Mouse (Mus musculus): ENCODE measurements around the gene Ano2.

Gene Ano2

DNA sequence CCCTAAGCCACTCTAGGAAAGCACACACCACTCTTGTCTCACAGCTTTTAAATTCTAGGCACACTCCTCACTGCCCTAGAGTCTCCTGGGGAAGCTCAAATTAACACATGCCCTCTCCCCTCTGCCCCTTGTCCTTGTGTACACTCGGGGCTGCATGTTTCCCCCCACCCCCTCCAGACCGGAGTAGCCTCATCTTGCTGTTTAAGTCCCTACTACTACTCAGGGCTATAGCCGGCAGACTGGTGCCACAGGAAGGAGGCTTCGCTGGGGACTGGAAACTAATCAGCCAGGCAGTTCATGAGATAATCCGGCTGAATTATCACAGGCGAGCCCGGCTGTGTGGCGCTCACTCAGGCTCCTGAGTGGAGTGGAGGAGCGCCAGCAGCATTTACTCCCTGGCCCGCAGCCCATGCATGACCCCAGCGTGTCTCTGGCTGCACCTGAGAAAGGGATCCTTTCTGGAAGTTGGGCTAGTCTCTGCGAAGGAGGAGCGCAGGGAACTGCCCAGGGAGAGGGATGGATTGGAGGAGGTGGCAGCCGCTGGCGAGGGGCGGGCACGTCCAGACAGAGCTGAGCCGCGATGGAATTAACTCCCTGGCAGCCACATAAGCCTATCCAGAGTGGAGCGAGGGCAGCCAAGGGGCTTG, at the start of gene Ano2:
Ano2 (plus strand) TSS at position 363 of the 647 bp plus-strand sequence.
- ATAC-seq (ENCODE audit: insufficient number of reproducible peaks, low FRiP score, low TSS enrichment), result no peak

DNA sequence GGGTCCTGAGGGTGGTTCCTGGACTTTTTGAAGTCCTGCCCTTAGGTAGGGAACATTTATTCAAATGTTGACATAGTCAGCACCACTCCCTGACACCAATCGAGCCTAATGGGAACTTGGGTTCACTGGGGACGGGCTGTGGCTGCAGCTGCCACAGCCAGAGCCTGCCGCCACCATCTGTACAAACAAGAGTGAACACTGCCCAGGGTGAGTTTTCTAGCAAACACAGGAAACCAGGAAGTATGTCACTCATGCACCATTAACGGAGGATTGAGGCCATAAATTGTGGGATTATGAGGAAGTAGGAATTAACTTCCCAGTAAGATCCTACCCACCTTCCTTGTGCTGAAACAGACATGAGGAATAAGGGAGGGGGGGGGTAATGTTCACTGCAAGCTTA, 49.7 kb upstream of the Ano2 start:
- no peak for ATAC-seq (ENCODE audit: insufficient number of reproducible peaks, low FRiP score, low TSS enrichment)

DNA sequence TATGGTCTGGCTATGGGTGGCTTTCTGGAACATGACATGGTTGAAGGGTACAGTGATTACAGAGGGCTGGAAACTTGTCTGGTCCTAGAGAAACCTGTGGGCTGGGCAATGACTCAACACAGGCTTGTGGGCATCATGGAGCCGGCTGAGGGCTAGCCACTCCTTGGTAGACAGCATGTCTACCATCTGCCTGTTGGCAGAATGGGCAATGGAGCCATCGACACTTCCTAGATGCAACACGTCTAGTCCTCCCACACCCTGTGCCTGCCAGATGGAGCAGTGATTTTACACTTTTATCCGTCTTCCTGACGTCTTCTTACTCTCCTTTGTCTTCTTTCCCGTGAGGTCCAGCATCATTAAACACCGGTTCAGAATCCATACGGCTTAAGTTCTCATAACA, 49.1 kb upstream of the Ano2 start:
- no peak for ATAC-seq (ENCODE audit: insufficient number of reproducible peaks, low FRiP score, low TSS enrichment)

- ATAC-seq (ENCODE audit: insufficient number of reproducible peaks, low FRiP score, low TSS enrichment), result no peak
Measured at GRCm38 (mm10) chr6:125648964-125649363, 41.3 kb upstream of the Ano2 start.

DNA sequence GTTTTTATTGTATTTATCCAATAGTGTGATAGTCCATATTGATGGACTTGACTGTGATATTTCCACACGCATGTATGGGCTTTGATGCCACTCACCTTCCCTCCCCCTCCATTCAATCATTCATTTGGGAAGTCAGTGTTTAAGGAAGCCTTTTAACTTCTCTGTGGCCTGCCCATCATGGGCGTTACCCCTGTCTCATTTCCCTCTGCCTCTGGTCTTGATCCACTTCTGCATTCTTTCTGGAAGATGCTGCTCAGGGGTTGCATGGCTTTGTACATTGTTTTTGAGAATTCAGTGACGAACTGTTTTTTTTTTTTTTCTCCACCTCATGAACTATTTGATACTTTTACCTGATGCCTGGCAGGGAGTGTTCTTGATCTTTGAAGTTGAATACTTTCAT, 38.9 kb upstream of the Ano2 start:
- ATAC-seq (ENCODE audit: insufficient number of reproducible peaks, low FRiP score, low TSS enrichment), result no peak

DNA sequence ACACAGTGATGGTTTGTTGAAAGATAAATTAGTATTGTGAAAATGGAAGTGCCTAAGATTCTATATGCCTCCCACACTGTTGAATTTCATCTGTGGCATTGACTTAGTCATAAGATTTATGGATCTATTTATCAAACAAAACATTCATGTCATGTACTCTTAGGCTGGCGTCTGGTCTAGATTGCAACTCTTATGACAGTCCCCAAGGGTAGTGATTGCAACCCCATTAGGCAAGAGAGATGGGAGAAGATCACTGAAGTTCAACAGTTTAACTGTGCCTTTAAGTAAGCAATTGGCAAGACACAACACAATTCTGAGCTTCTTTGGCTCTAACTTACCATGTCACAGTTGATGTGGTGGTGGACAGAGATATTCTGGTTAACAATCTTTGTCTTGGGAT, 36.8 kb upstream of the Ano2 start:
- no peak for ATAC-seq (ENCODE audit: insufficient number of reproducible peaks, low FRiP score, low TSS enrichment)

DNA sequence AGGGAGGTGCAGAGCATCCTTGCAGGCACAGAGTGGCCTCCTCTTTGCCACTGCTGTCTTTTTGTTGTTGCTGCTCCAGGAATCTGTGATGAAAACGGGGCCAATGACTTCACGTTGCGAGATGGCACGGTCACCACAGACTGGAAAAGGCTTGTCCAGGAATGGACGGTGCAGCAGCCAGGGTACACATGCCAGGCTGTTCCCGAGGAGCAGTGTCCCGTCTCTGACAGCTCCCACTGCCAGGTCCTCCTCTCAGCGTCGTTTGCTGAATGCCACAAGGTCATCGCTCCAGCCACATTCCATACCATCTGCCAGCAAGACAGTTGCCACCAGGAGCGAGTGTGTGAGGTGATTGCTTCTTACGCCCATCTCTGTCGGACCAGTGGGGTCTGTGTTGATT, 33.3 kb upstream of the Ano2 start:
- ATAC-seq (ENCODE audit: insufficient number of reproducible peaks, low FRiP score, low TSS enrichment), result peak; percentile 43; the same call in 1 of the 2 replicates

- ATAC-seq (ENCODE audit: insufficient number of reproducible peaks, low FRiP score, low TSS enrichment), result no peak
Measured at GRCm38 (mm10) chr6:125657966-125658365, 32.3 kb upstream of the Ano2 start.

GRCm38 (mm10) chr6:125661106-125661877, 28.9 kb upstream of the Ano2 start:
- ATAC-seq (ENCODE audit: insufficient number of reproducible peaks, low FRiP score, low TSS enrichment), result 0 out of 2 replicates have a peak, but pooled peaks have one; percentile 4

GRCm38 (mm10) chr6:125663906-125664305, 26.3 kb upstream of the Ano2 start:
- ATAC-seq (ENCODE audit: insufficient number of reproducible peaks, low FRiP score, low TSS enrichment), result no peak

- no peak for ATAC-seq (ENCODE audit: insufficient number of reproducible peaks, low FRiP score, low TSS enrichment)
Measured at GRCm38 (mm10) chr6:125671835-125672234, 18.4 kb upstream of the Ano2 start.

DNA sequence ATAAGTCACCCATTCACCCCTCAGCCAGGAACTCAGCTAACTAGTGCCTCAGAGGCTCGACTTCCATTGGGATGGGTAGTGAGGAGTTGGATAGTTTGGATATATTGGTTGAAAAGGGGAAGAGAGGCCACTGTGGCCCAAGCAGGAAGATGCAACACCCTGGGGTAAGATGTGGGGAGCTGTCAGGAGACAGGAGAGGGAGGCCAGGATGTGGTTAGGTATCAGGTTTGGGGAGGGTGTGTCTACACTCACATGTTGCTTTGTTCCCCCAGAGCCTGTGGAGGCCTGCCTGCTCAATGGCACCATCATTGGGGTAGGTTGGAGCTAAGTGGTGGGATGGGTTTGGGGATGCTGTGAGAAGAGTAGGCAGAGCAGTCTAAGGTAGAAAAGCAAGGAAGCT, 11.7 kb upstream of the Ano2 start:
- no peak for ATAC-seq (ENCODE audit: insufficient number of reproducible peaks, low FRiP score, low TSS enrichment)

- ATAC-seq (ENCODE audit: insufficient number of reproducible peaks, low FRiP score, low TSS enrichment), result no peak
Measured at GRCm38 (mm10) chr6:125680613-125681012, 9.6 kb upstream of the Ano2 start.

- ATAC-seq (ENCODE audit: insufficient number of reproducible peaks, low FRiP score, low TSS enrichment), result no peak
Measured at GRCm38 (mm10) chr6:125685420-125685819, 4.8 kb upstream of the Ano2 start.

DNA sequence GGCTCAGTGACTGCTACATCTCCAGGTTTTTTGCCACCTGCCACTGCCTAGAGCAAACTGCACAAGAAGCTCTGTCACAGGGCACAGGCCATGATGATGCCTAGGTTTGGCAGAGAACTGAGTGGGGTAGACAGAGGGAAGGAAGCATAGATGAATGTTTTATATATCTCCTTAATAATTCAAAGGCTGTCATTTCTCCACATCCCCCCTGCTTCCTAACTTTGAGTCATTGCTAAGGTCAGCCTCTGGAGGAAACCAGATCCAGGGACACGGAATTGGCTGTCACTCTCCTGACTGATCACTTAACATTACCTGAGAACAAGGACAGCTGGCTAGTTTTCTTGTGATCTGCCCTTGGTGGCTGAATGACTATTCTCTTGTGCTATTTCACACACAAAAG, 2.2 kb upstream of the Ano2 start:
- no peak for ATAC-seq (ENCODE audit: insufficient number of reproducible peaks, low FRiP score, low TSS enrichment)

GRCm38 (mm10) chr6:125701146-125701545, 10.9 kb downstream of the Ano2 start:
- no peak for ATAC-seq (ENCODE audit: insufficient number of reproducible peaks, low FRiP score, low TSS enrichment)

GRCm38 (mm10) chr6:125711261-125711660, 21.0 kb downstream of the Ano2 start:
- no peak for ATAC-seq (ENCODE audit: insufficient number of reproducible peaks, low FRiP score, low TSS enrichment)

DNA sequence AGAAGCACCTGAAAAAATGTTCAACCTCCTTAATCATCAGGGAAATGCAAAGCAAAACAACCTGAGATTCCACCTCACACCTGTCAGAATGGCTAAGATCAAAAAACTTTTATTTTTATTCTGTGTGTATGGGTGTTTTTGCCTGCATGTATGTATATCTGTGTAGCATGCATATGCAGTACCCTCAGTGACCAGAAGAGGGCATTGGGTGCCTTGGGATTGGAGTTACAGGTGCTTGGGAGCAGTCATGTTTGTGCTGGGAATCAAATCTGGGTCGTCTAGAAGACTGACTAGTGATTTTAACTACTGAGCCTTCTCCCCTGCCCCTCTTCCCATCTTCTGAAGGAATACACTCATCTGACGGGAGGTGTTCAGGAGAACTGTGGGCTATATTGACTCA, 36.2 kb downstream of the Ano2 start:
- no peak for ATAC-seq (ENCODE audit: insufficient number of reproducible peaks, low FRiP score, low TSS enrichment)

DNA sequence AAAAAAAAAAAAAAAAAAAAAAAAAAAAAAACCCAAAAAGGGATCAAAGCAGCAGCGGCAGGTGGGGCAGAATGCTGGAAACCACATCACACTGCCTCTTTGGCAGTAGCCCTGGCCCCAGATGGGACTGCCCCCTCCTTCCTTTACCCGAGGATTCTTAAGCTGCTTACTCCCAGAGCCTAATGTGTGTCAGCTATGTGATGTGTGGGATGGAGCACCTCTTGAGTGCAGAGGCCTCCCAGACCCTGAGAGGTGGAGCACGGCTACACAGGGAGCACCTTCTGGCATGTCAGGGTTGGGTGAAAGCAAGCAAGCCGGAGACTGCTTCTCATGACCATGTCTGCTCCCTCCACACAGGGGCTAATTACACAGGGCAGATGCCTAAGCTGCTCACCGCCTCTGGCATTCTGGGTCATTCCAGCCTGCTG, 37.3 kb downstream of the Ano2 start:
- ATAC-seq (ENCODE audit: insufficient number of reproducible peaks, low FRiP score, low TSS enrichment), result peak; percentile 40; the same call in 1 of the 2 replicates

- no peak for ATAC-seq (ENCODE audit: insufficient number of reproducible peaks, low FRiP score, low TSS enrichment)
Measured at GRCm38 (mm10) chr6:125729471-125729870, 39.3 kb downstream of the Ano2 start.

- no peak for ATAC-seq (ENCODE audit: insufficient number of reproducible peaks, low FRiP score, low TSS enrichment)
Measured at GRCm38 (mm10) chr6:125729986-125730535, 39.8 kb downstream of the Ano2 start.
